Mouse (Mus musculus) E14TG2a.4 (cell line): ENCODE measurements around the gene Frmd5.

Experiments used
- CTCF ChIP-seq: conservative IDR thresholded peaks from 2 replicates; pipeline ENCODE4 v1.5.1; 2014; ENCODE audit warnings: low read length
- NANOG ChIP-seq: IDR thresholded peaks from 2 replicates; pipeline ENCODE4 v1.6.1; 2014; ENCODE audit warnings: borderline replicate concordance, low read length, mixed read lengths
- POU5F1 ChIP-seq: IDR thresholded peaks from 2 replicates; pipeline ENCODE4 v1.6.1; 2014; ENCODE audit warnings: low read length, borderline replicate concordance

GRCm38 (mm10) chr2:121677649-121677986, 129.3 kb downstream of the Frmd5 start:
- TF ChIP-seq CTCF (no peak), POU5F1 (no peak), NANOG (no peak)
